Mouse (Mus musculus): ENCODE results near the gene Grifin. TPM values are rescaled to one million over a fixed set of nuclear protein-coding genes. Genes with fewer than 3 reads are reported as not detected.

Grifin gene
- total RNA-seq, 2 experiments from 2014 or later: not detected

DNA sequence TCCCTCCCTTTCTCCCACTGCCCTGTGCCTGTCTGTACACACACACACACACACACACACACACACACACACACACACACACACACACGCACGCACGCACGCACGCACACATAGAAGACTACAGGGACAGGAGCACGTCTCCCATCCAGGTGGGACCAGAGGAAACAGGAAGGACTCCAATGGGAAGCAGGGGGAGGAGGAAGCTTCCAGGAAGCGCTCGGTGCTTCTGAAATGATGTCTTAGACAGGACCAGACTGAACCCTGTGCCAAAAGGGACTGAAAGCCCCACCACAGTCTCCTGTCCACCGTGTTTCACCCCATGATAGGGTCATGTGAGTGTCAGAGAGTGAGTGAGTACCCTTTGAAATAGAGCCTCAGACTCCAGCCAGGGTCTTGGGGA, 2.3 kb downstream of the Grifin start:
- no peak for ATAC-seq (replicated peaks; ENCODE audit: low FRiP score, poor library complexity, severe bottlenecking)

DNA sequence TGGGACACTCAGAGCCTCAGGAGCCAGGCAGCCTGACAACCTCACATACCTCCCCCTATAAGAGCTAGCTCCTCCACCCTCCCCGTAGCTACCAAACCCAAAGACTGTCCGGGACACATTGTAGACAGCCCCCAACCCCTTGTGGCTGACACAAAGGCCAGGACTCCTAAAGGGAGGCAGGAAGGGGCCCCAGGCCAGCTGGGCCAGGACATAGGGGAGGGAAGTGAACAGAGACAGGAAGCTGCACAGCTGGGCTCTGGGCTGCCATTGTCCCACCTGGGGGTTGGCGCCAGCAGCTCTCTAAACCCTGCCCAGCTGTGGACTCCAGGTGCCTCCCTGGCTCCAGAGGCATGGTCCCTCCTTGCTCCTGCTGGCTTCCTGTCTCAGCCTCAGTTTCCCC, 8.0 kb downstream of the Grifin start:
- ATAC-seq (replicated peaks; ENCODE audit: low FRiP score, poor library complexity, severe bottlenecking): no peak

DNA sequence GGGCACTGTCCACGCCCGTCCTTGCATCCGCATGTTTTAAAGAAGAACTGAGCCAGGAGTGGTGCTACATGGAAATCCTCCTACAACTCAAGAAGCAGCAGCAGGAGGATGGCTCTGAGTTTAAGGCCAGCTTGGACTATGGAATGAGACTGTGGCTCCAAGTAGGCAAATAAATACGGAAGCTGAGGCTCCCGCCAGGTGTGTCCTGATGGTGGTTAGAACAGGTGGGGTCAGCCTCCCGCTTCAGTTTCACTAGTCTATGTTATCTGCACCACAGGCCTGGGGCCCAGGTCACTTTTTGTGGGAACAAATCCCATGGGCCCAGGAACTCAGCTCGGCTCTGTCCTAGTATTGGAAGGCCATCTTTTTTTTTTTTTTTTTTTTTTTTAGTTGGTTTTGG, 11.2 kb downstream of the Grifin start:
- ATAC-seq (replicated peaks; ENCODE audit: low FRiP score, poor library complexity, severe bottlenecking): no peak

DNA sequence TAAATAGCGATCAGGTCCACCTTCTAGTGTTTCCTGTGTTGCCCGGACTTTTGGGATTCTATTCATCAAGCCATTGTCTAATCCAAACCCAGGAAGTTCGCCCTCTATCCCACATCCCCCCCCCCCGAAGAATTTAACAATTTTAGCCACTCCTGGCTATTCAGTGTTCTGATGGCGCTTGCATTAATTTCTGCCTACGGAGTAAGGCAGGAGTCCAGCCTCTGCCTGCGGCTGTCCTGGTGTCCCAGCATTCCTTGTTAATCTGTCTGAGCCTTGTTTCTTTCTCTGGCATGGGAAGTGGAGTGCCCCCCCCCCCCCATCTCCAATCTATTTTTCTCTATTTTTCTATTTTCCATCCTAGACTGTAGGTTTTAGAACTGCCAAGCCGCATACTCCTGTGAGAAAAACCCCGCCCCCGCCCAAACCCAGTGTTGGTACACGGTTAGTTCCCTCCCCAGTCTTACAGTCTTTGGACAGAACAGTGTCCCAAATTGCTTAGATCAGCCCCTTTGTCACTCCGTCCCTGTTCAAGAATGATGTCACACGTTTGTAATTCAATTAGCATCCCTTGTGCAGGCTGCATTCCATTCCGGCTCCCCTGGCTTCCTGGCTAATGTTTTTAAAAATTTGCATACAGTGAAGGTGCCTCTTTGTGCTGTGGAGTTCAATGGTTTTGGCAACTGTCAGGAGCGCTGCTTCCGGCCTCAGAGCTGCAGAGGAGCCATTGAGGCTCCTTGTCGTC, 15.4 kb downstream of the Grifin start:
- no peak for ATAC-seq (replicated peaks; ENCODE audit: low FRiP score, poor library complexity, severe bottlenecking)

DNA sequence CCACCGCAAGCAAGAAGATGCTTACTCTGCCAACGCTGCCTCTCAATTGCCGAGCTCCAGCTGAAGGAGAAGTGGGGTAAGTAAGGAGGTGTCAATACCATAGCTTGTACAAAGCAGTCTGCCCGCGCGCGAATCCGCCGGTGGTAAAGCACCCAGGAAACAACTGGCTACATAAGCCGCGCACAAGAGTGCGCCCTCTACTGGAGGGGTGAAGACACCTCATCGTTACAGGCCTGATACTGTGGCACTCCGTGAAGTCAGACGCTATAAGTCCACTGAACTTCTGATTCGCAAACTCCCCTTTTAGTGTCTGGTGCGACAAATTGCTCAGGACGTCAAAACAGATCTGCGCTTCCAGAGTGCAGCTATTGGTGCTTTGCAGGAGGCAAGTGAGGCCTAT, 18.5 kb downstream of the Grifin start:
- ATAC-seq (replicated peaks; ENCODE audit: low FRiP score, poor library complexity, severe bottlenecking): no peak

DNA sequence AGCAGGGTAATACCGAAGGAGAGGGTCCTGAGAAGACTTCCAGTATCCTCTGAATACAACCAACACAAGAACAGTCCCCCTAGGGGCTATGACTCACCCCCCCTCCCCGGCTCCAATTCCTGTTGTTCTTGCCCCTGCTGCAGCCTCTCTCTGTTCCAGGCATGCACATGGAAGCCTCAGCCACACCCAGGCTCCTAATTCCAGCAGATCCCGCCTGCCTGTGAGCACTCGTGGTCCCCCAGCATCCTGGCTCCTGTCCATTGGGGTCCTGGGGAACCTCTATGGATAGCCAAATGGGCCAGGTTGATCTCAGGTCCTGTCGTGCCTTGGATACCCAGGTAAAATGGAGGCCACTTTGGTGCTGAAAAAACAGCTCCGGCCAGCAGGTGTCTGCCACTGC, 19.2 kb downstream of the Grifin start:
- ATAC-seq (replicated peaks; ENCODE audit: low FRiP score, poor library complexity, severe bottlenecking): no peak

DNA sequence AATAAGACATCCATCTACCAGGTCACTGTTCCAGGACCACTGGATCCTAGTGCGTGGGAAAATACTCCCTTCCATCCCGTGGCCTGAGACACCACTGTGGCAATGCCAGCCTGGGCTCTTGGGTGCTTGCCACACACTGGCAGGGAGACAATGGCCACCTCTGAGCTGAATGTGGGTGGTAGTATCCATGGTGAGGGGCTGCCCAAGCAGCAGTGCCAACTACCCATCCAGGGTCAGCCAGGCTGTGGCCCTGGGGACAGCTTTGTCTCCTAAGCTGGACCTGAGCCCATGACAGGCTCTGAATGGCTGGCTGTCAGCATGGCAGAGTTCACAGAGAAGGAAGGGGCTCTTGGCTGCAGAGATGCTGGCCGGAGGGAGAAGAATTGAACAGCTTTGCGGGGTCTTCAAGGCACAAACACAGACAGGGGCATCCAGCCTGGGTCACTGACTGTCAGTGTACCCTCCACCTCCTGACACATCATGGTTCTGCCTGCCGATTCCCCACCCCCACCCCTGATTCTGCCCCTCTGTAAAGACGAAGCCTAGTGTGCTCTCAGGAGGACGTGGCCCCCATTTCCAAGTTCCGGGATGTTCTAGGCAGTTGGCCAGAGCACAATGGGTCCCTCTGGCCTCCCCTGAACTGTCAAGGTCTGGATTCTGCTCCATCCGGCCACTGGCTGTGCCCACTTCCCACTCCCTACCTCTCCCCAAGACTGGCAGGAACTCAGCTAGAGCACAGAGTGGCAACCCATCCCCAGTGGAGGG, 21.9 kb downstream of the Grifin start:
- ATAC-seq (replicated peaks; ENCODE audit: low FRiP score, poor library complexity, severe bottlenecking): no peak

DNA sequence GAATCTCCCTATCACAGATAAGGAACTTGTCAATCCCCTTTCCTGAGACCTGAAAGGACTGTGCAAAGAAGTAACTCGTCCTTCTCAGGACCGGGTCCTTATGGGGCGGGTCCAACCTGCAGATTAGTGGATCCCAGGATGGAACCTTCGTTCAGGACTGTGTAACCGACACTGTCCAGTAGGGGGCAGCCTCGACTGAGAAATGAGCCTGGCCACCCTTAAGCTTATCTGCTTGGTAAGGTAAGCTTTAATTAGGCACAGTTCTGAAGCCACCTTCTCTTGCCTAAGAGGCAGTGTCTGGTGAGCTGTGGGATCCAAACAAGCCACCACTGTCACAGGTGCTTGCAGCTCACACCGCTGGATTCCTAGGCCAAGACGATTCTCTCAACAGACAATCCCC, 24.8 kb downstream of the Grifin start:
- peak; percentile 67 for ATAC-seq (replicated peaks; ENCODE audit: low FRiP score, poor library complexity, severe bottlenecking)

DNA sequence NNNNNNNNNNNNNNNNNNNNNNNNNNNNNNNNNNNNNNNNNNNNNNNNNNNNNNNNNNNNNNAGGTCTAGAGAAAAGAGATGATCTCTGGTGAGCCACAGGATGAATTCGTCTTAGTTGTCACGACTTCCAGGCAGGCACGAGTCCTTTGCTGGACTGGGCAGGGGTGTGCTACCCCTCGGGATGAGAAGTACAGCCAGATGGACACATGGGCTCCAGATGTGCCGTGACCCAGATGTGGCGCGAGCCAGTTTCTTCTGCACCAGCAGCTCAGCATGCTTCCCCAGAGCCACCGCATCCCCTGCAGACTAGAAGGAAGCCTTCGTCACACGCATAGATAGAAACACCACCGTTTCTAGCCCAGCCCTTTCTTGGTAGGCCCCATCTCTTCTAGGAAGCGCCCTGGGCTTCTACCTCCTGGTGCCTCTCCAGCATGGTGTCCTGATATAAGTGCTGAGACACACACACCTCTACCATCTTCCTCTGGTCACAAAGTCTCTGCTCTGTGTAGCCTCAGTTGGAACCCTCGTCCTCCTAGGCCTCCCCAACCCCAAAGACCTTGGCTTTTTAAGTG, 26.7 kb downstream of the Grifin start:
- ATAC-seq (replicated peaks; ENCODE audit: low FRiP score, poor library complexity, severe bottlenecking): no peak

DNA sequence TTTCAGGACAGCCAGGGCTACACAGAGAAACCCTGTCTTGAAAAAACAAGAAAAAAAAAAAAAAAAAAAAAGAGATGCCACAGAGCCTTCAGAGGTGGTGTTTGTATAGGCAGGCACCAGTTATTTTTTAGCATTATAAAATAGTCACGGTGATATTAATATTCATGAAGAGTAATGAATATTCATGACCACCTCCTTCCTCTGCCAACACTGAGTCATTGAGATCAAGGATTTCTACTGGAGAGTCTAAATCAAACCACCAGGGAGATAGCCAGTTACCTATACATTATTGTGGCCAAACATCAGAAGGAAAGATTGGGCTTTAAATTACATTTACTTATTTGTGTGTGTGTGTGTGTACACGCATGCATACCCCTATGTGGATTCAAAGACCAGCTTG, 38.1 kb downstream of the Grifin start:
- no peak for ATAC-seq (replicated peaks; ENCODE audit: low FRiP score, poor library complexity, severe bottlenecking)

DNA sequence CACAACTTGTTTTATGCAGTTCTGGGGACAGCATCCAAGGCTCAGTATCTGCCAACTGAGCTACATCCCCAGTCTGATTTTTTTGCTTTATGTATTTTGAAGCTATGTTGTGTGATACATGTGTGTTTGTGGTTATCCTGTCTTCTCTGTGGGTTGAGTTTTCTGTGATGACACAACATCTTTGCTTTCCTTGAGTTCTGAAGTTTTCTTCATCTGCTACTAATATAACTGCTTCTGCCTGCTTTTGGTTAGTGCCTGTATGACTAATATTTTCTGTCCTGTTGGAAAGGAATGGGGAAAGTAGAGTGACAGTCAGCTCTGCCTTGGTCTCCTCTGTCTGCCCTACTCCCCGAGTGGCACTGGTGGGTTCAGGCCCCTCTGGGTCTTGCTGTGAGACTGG, 43.7 kb downstream of the Grifin start:
- ATAC-seq (replicated peaks; ENCODE audit: low FRiP score, poor library complexity, severe bottlenecking): no peak

DNA sequence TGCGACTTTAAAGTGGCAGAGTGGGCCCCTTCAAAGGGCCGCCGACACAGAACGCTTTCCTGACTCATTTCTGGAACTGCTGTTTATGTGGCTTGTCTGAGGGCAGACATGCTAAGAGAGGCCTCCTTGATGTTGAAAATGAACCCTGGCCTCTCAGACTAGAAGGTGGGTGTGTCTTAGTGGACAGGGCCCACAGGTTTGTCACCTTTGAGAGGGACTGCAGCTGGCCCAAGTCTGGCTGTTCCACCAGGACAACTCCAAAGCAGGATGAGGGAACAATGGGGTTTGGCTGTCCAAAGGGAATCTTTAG, 47.0 kb downstream of the Grifin start:
- ATAC-seq (replicated peaks; ENCODE audit: low FRiP score, poor library complexity, severe bottlenecking): no peak

DNA sequence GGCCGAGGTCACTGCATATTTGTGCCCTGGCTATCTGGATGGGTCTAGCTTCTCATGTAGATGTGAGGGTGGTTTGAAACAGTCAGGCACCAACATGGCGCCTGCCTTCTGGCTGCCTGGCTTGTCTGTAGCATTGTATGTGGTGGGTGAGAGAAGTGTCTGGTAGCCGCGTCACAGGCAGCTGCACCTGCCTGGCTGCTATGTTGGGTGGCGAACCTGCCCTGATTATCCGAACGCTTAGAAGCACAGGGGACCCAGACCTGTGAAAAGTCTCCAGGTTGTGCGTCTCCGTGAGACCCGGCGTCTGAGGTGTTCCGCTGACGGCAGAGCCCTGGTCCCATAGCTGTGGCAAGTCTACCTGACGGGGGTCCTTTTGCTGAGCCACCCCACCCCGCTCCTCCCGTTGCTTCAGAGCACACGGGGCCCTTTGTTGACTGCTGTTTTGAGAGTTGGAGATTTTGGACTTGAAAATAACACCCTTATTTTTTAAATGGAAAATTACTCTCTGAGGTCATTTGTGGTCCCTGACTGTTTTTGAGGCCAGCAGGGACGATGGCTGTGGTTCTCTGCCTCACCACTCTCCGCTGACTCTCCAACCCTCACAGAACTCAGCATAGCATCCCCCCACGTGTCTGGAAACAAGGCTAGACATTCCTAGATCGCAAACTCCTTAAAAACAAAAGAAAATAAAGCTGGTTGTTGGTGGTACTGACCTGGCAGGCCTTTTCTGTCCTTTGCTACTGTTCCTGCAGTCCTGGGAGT, 47.5 kb downstream of the Grifin start:
- ATAC-seq (replicated peaks; ENCODE audit: low FRiP score, poor library complexity, severe bottlenecking): no peak

DNA sequence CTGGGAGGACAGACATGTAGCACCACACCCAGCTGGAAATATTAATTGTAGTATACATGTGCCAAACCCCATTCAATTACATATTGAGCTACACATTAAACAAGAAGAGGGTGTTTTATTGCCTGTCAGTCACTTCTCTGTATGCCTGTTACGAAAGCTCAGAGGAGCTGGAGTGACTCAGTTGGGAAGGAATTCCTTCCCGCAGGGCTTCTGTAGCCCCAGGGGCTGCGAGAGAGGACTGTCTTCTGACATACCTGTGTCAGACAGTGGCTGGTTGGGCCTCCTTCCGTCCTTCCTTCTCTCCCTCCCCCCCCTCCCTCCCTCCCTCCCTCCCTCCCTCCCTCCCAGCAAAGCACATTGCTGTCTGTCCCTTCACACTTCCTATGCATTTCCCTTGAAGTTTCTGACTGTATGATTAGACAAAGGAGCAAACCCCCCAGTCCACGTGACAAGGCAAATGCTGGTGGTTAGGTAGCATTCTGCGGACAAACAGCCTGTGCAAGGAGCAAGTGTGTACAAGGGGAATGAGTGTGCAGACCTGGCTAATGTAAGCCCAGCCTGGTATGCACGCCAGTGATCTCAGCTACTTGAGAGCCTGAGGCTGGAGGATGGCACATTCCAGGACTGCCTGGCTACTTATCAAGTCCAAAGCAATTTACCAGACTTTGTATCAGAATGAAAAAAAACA, 49.9 kb downstream of the Grifin start:
- ATAC-seq (replicated peaks; ENCODE audit: low FRiP score, poor library complexity, severe bottlenecking): no peak

DNA sequence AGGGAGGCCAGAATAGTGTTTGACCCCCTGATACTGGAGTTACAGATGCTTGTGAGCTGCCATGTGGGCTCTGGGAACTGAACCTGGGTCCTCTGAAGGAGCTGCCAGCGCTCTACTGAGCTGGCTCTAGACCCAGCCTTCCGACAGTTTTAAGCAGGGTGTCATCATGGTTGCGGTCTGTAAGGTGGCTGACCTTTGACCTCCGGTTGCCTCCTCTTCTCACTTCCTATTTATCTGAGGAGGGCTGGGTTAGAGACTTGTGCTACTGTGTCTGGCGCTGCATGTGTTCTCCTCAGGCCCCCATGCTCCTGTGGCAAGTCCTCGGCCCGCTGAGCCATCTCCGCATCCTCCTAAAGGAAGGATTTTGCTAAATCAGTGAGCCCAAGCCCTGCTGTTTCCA, 51.0 kb downstream of the Grifin start:
- ATAC-seq (replicated peaks; ENCODE audit: low FRiP score, poor library complexity, severe bottlenecking): no peak

Other genes starting within 250 kb of the Grifin start
- gene Mad1l1, start 243.5 kb downstream of the Grifin start, total RNA-seq (2015; ENCODE audit: low replicate concordance): 2.7 and 4.8 TPM in 2 replicates
- 22.4 and 44.6 TPM in 2 replicates for gene Mad1l1, start 243.5 kb downstream of the Grifin start, total RNA-seq (2017; ENCODE audit: low replicate concordance)
- 10.0 and 11.7 TPM in 2 replicates for gene Nudt1, start 243.4 kb downstream of the Grifin start, total RNA-seq (2015; ENCODE audit: low replicate concordance)
- gene Nudt1, start 243.4 kb downstream of the Grifin start, total RNA-seq (2017; ENCODE audit: low replicate concordance): 5.3 and 10.3 TPM in 2 replicates
- gene Mrm2, start 233.2 kb downstream of the Grifin start, total RNA-seq (2015; ENCODE audit: low replicate concordance): 2.5 TPM in 1 of 2 replicates, not detected in the other
- gene Mrm2, start 233.2 kb downstream of the Grifin start, total RNA-seq (2017; ENCODE audit: low replicate concordance): 0.42 and 1.7 TPM in 2 replicates
- 1.0 and 1.2 TPM in 2 replicates for gene Snx8, start 175.8 kb downstream of the Grifin start, total RNA-seq (2015; ENCODE audit: low replicate concordance)
- 0.94 and 1.7 TPM in 2 replicates for gene Snx8, start 175.8 kb downstream of the Grifin start, total RNA-seq (2017; ENCODE audit: low replicate concordance)
- gene Eif3b, start 145.7 kb downstream of the Grifin start, total RNA-seq (2015; ENCODE audit: low replicate concordance): 58.0 and 74.0 TPM in 2 replicates
- 17.0 and 37.8 TPM in 2 replicates for gene Eif3b, start 145.7 kb downstream of the Grifin start, total RNA-seq (2017; ENCODE audit: low replicate concordance)
- not detected in 2 replicates for gene Gm4869, start 119.4 kb downstream of the Grifin start, total RNA-seq (2015; ENCODE audit: low replicate concordance)
- gene Gm4869, start 119.4 kb downstream of the Grifin start, total RNA-seq (2017; ENCODE audit: low replicate concordance): not detected in 2 replicates
- 28.8 and 30.2 TPM in 2 replicates for gene Chst12, start 59.5 kb downstream of the Grifin start, total RNA-seq (2015; ENCODE audit: low replicate concordance)
- 7.8 and 11.2 TPM in 2 replicates for gene Chst12, start 59.5 kb downstream of the Grifin start, total RNA-seq (2017; ENCODE audit: low replicate concordance)
- 2.9 and 9.4 TPM in 2 replicates for gene Lfng, start 42.2 kb upstream of the Grifin start, total RNA-seq (2015; ENCODE audit: low replicate concordance)
- gene Lfng, start 42.2 kb upstream of the Grifin start, total RNA-seq (2017; ENCODE audit: low replicate concordance): 4.4 and 9.9 TPM in 2 replicates
- 17.9 and 18.8 TPM in 2 replicates for gene Ttyh3, start 84.0 kb upstream of the Grifin start, total RNA-seq (2015; ENCODE audit: low replicate concordance)
- 3.7 and 7.0 TPM in 2 replicates for gene Ttyh3, start 84.0 kb upstream of the Grifin start, total RNA-seq (2017; ENCODE audit: low replicate concordance)
- 1.9 and 3.8 TPM in 2 replicates for gene Iqce, start 137.3 kb upstream of the Grifin start, total RNA-seq (2015; ENCODE audit: low replicate concordance)
- 2.9 and 3.0 TPM in 2 replicates for gene Iqce, start 137.3 kb upstream of the Grifin start, total RNA-seq (2017; ENCODE audit: low replicate concordance)
- 0.96 and 2.3 TPM in 2 replicates for gene Brat1, start 139.9 kb upstream of the Grifin start, total RNA-seq (2015; ENCODE audit: low replicate concordance)
- gene Brat1, start 139.9 kb upstream of the Grifin start, total RNA-seq (2017; ENCODE audit: low replicate concordance): 2.2 and 2.8 TPM in 2 replicates
- gene Amz1, start 159.1 kb upstream of the Grifin start, total RNA-seq (2015; ENCODE audit: low replicate concordance): 0.38 and 6.1 TPM in 2 replicates
- 0.28 and 1.3 TPM in 2 replicates for gene Amz1, start 159.1 kb upstream of the Grifin start, total RNA-seq (2017; ENCODE audit: low replicate concordance)

Data from erythroblast, adult 5-6 weeks (primary cell).